ENCODE assay signal across 19 mouse cellular contexts in genomic region chr4:53009183-53009582, GRCm38 (mm10). TPM values are rescaled to one million over a fixed set of nuclear protein-coding genes. Genes with fewer than 3 reads are reported as not detected.
DNase-seq lines count a peak whose midpoint lies in the region; ATAC-seq and TF ChIP-seq lines count a peak whose summit lies in the region.
"Had no signal": no experiment of that assay in that cellular context is flagged by ENCODE, and none has a peak within 500 bp of the region (broad histone marks: within the 10 kb centered on the region; RNA-seq: fewer than 3 reads in every experiment).

No protein-coding gene starts in this region.

- no peak overlapping the region for H3K4me2 ChIP-seq in lung, embryonic 14.5 days
- H3K4me2 ChIP-seq: heart, embryonic 13.5 days had no signal

- ATAC-seq in lung, embryonic 14.5 days (ENCODE audit: insufficient read depth), result no peak
- ATAC-seq: activated CD4-positive, CD25-positive, alpha-beta regulatory T cell, adult 4 months had no signal

- DNase-seq in heart, adult 2 months, result no peak
- DNase-seq in heart, adult 8-10 months (ENCODE audit: low spot score), result no peak
- DNase-seq in lung, embryonic 14.5 days, result peak; percentile 64
- DNase-seq in lung, postnatal 36 days, result no peak
- DNase-seq in ZHBTc4 (ENCODE audit: low read depth, low spot score), result peak; percentile 33
- DNase-seq in splenic B cell, adult 2 months (ENCODE audit: low read depth, low spot score), result peak; percentile 7
- no peak for DNase-seq in thymus, postnatal 0 days (ENCODE audit: low spot score)
- DNase-seq in Muller cell, postnatal 12 days (ENCODE audit: inconsistent ontology term), result no peak
- DNase-seq: cerebellum, postnatal 14 days; kidney, postnatal 14 days; thymus, adult 2 months had no signal

- WGBS in heart, adult 2 months, result 59% methylated on average over 4 of the region's 4 CpGs
- 62% methylated on average over 4 of the region's 4 CpGs for WGBS in lung, embryonic 14.5 days

- no peak overlapping the region for H3K27ac ChIP-seq in heart, adult 2 months
- H3K27ac ChIP-seq in lung, embryonic 14.5 days (ENCODE audit: low read depth), result no peak overlapping the region
- H3K27ac ChIP-seq: heart, embryonic 13.5 days had no signal

- no peaks in the 10 kb centered on the region for H3K79me2 ChIP-seq in heart, adult 2 months (replicated peaks; ENCODE audit: control insufficient read depth, insufficient read depth, low read length)

- no peaks in the 10 kb centered on the region for H3K27me3 ChIP-seq in heart, adult 2 months (ENCODE audit: control insufficient read depth, insufficient read depth, low read length)
- no peaks in the 10 kb centered on the region for H3K27me3 ChIP-seq in lung, embryonic 14.5 days (ENCODE audit: insufficient read depth, low read length)
- no peaks in the 10 kb centered on the region for H3K27me3 ChIP-seq in splenic B cell, adult 2 months (ENCODE audit: control insufficient read depth, insufficient read depth, low read length, poor library complexity, severe bottlenecking)
- H3K27me3 ChIP-seq: heart, embryonic 13.5 days; megakaryocyte, embryonic 14.5 days had no signal

- no peak for TF ChIP-seq EP300 in heart, adult 2 months (IDR thresholded peaks at IDR 0.05; ENCODE audit: insufficient read depth, low read depth, low read length)

- peak; percentile 43 for TF ChIP-seq CTCF in heart, adult 2 months (IDR thresholded peaks at IDR 0.05)
- TF ChIP-seq CTCF in lung, embryonic 14.5 days (IDR thresholded peaks at IDR 0.05; ENCODE audit: low read depth), result 0 out of 2 replicates have a peak, but pooled peaks have one; percentile 35

- no peak for TF ChIP-seq POLR2A in heart, adult 2 months (IDR thresholded peaks at IDR 0.05; ENCODE audit: insufficient read depth, low read depth, low read length)

- no peaks in the 10 kb centered on the region for H3K9me3 ChIP-seq in lung, embryonic 14.5 days (ENCODE audit: low read depth, low read length)
- H3K9me3 ChIP-seq: heart, embryonic 13.5 days; megakaryocyte, embryonic 14.5 days had no signal

- H3K36me3 ChIP-seq in heart, adult 2 months (ENCODE audit: control insufficient read depth, insufficient read depth, low read length), result no peaks in the 10 kb centered on the region
- no peaks in the 10 kb centered on the region for H3K36me3 ChIP-seq in lung, embryonic 14.5 days (ENCODE audit: insufficient read depth)
- no peaks in the 10 kb centered on the region for H3K36me3 ChIP-seq in splenic B cell, adult 2 months (ENCODE audit: control insufficient read depth, insufficient read depth, low read length, poor library complexity, severe bottlenecking)

- H3K9ac ChIP-seq in heart, adult 2 months (ENCODE audit: low read depth, low read length), result no peak overlapping the region
- no peak overlapping the region for H3K9ac ChIP-seq in lung, embryonic 14.5 days
- H3K9ac ChIP-seq: heart, embryonic 13.5 days had no signal

- intact Hi-C loops in heart, adult 2 months (cut with DNase I), result no loop called here

- no peak overlapping the region for H3K4me3 ChIP-seq in heart, adult 2 months
- no peak overlapping the region for H3K4me3 ChIP-seq in lung, embryonic 14.5 days (ENCODE audit: low read depth, low read length)
- H3K4me3 ChIP-seq: erythroblast, embryonic 14.5 days; heart, embryonic 13.5 days; megakaryocyte, embryonic 14.5 days had no signal

- H3K4me1 ChIP-seq in heart, adult 2 months (ENCODE audit: control insufficient read depth, insufficient read depth, low read length), result no peaks in the 10 kb centered on the region; the same call in 1 of the 2 replicates
- no peaks in the 10 kb centered on the region; the same call in 1 of the 2 replicates for H3K4me1 ChIP-seq in lung, embryonic 14.5 days (ENCODE audit: insufficient read depth)

RNA-seq across cellular contexts. Expression of gene Nipsnap3b, which starts 2.5 kb away (rescaled TPM):
- total RNA-seq in heart, adult 2 months (2021), result 1 to 10 TPM; 4.6 to 5.3 TPM
- polyA plus RNA-seq in heart, adult 2 months (2012; rRNA removed), result 6.7 and 11.0 TPM in 2 replicates
- 1 to 10 TPM; 5.3 to 7.8 (median 6.5) TPM for total RNA-seq in heart, adult 8-10 months (2022)
- 73.4 and 79.9 TPM in 2 replicates for polyA plus RNA-seq in lung, embryonic 14.5 days (2014; fragmentation: Nextera tagmentation; extraction: Ambion mirVana)
- 70.1 and 71.6 TPM in 2 replicates for polyA plus RNA-seq in thymus, postnatal 0 days (2015; fragmentation: Nextera tagmentation; extraction: Ambion mirVana)

RNA-seq across cellular contexts. Expression of gene Nipsnap3a, which starts 20.1 kb away (rescaled TPM):
- not detected for total RNA-seq in heart, adult 2 months (2021)
- not detected in 2 replicates for polyA plus RNA-seq in heart, adult 2 months (2012; rRNA removed)
- total RNA-seq in heart, adult 8-10 months (2022), result not detected
- not detected in 2 replicates for polyA plus RNA-seq in lung, embryonic 14.5 days (2014; fragmentation: Nextera tagmentation; extraction: Ambion mirVana)
- polyA plus RNA-seq in thymus, postnatal 0 days (2015; fragmentation: Nextera tagmentation; extraction: Ambion mirVana), result not detected in 2 replicates
- total RNA-seq: gastrocnemius, adult 18-20 months; left cerebral cortex, postnatal 10 days had no signal
- polyA plus RNA-seq: activated CD4-positive, CD25-positive, alpha-beta regulatory T cell, adult 4 months; erythroblast, embryonic 14.5 days; heart, embryonic 13.5 days; liver, embryonic 16.5 days; spleen, adult 2 months; thymus, adult 2 months had no signal

RNA-seq across cellular contexts. Expression of gene Olfr270, which starts 44.8 kb away (rescaled TPM):
- total RNA-seq in heart, adult 2 months (2021), result not detected
- polyA plus RNA-seq in heart, adult 2 months (2012; rRNA removed), result not detected in 2 replicates
- total RNA-seq in heart, adult 8-10 months (2022), result not detected
- not detected in 2 replicates for polyA plus RNA-seq in lung, embryonic 14.5 days (2014; fragmentation: Nextera tagmentation; extraction: Ambion mirVana)
- not detected in 2 replicates for polyA plus RNA-seq in thymus, postnatal 0 days (2015; fragmentation: Nextera tagmentation; extraction: Ambion mirVana)
- total RNA-seq: gastrocnemius, adult 18-20 months; left cerebral cortex, postnatal 10 days had no signal
- polyA plus RNA-seq: activated CD4-positive, CD25-positive, alpha-beta regulatory T cell, adult 4 months; erythroblast, embryonic 14.5 days; heart, embryonic 13.5 days; liver, embryonic 16.5 days; spleen, adult 2 months; thymus, adult 2 months had no signal

Comparison
In these comparisons a context has a peak if more than half of its experiments do, and no peak if none do; other contexts are left out.
1. DNase-seq: peak in lung, embryonic 14.5 days (single experiment), ZHBTc4 (single experiment) and splenic B cell, adult 2 months (single experiment); none in heart, adult 2 months (0 of 2), heart, adult 8-10 months (single experiment), lung, postnatal 36 days (single experiment), thymus, postnatal 0 days (single experiment) and Muller cell, postnatal 12 days (single experiment).